Mouse (Mus musculus): Measurements from ENCODE around the gene Cyp4f39. TPM values are rescaled to one million over a fixed set of nuclear protein-coding genes. Genes with fewer than 3 reads are reported as not detected.

Gene Cyp4f39
- polyA plus RNA-seq, 1 experiment from 2014 or later = not detected

GRCm38 (mm10) chr17:32426610-32427009 is 25.9 kb upstream of the Cyp4f39 start:
- no peak for ATAC-seq (replicated peaks; ENCODE audit: insufficient number of reproducible peaks, low FRiP score, low TSS enrichment)
- Histone ChIP-seq H3K27me3 (ENCODE audit: control insufficient read depth, insufficient read depth, low read length) (no peaks in the 10 kb centered on the region), H3K27ac (ENCODE audit: low read depth, low read length) (no peak overlapping the region), H3K9me3 (replicated peaks; ENCODE audit: control insufficient read depth, low read length) (no peaks in the 10 kb centered on the region), H3K4me3 (ENCODE audit: low read depth, low read length) (no peak overlapping the region), H3K36me3 (ENCODE audit: control insufficient read depth, insufficient read depth, low read length) (no peaks in the 10 kb centered on the region), H3K4me1 (ENCODE audit: control insufficient read depth, insufficient read depth, low read length) (no peaks in the 10 kb centered on the region), H3K4me2 (no peak overlapping the region), H3K9ac (ENCODE audit: low read depth, low read length) (no peak overlapping the region)

GRCm38 (mm10) chr17:32431972-32432371 is 20.6 kb upstream of the Cyp4f39 start:
- WGBS (ENCODE audit: insufficient replicate concordance) = 50% methylated on average over 3 of the region's 3 CpGs
- Histone ChIP-seq H3K36me3 (ENCODE audit: control insufficient read depth, insufficient read depth, low read length) (no peaks in the 10 kb centered on the region), H3K9ac (ENCODE audit: low read depth, low read length) (no peak overlapping the region)

GRCm38 (mm10) chr17:32434324-32434723 is 18.2 kb upstream of the Cyp4f39 start:
- no peak overlapping the region for H3K9ac ChIP-seq (ENCODE audit: low read depth, low read length)
- 0 out of 2 replicates have a peak, but pooled peaks cover under 1% of the 10 kb centered on the region for H3K27me3 ChIP-seq (ENCODE audit: control insufficient read depth, insufficient read depth, low read length)
- H3K9me3 ChIP-seq (replicated peaks; ENCODE audit: control insufficient read depth, low read length) = no peaks in the 10 kb centered on the region
- WGBS (ENCODE audit: insufficient replicate concordance) = 49% methylated on average over 4 of the region's 4 CpGs
- no peak for ATAC-seq (replicated peaks; ENCODE audit: insufficient number of reproducible peaks, low FRiP score, low TSS enrichment)
- no peak overlapping the region for H3K4me2 ChIP-seq
- no peak overlapping the region for H3K4me3 ChIP-seq (ENCODE audit: low read depth, low read length)
- H3K27ac ChIP-seq (ENCODE audit: low read depth, low read length) = no peak overlapping the region
- no peaks in the 10 kb centered on the region for H3K4me1 ChIP-seq (ENCODE audit: control insufficient read depth, insufficient read depth, low read length)
- H3K36me3 ChIP-seq (ENCODE audit: control insufficient read depth, insufficient read depth, low read length) = no peaks in the 10 kb centered on the region

More at GRCm38 (mm10) chr17:32431972-32432371, 20.6 kb upstream of the Cyp4f39 start:
- no peak for ATAC-seq (replicated peaks; ENCODE audit: insufficient number of reproducible peaks, low FRiP score, low TSS enrichment)
- H3K4me2 ChIP-seq = no peak overlapping the region
- H3K4me1 ChIP-seq (ENCODE audit: control insufficient read depth, insufficient read depth, low read length) = no peaks in the 10 kb centered on the region
- no peaks in the 10 kb centered on the region for H3K9me3 ChIP-seq (replicated peaks; ENCODE audit: control insufficient read depth, low read length)
- no peaks in the 10 kb centered on the region for H3K27me3 ChIP-seq (ENCODE audit: control insufficient read depth, insufficient read depth, low read length)
- H3K27ac ChIP-seq (ENCODE audit: low read depth, low read length) = no peak overlapping the region
- H3K4me3 ChIP-seq (ENCODE audit: low read depth, low read length) = no peak overlapping the region

- 63% methylated on average over 5 of the region's 5 CpGs for WGBS (ENCODE audit: insufficient replicate concordance)
- no peaks in the 10 kb centered on the region for H3K9me3 ChIP-seq (replicated peaks; ENCODE audit: control insufficient read depth, low read length)
- H3K27ac ChIP-seq (ENCODE audit: low read depth, low read length) = no peak overlapping the region
- no peaks in the 10 kb centered on the region for H3K4me1 ChIP-seq (ENCODE audit: control insufficient read depth, insufficient read depth, low read length)
- no peak overlapping the region for H3K4me2 ChIP-seq
- 0 out of 2 replicates have a peak, but pooled peaks cover 2% of the 10 kb centered on the region for H3K27me3 ChIP-seq (ENCODE audit: control insufficient read depth, insufficient read depth, low read length)
- ATAC-seq (replicated peaks; ENCODE audit: insufficient number of reproducible peaks, low FRiP score, low TSS enrichment) = no peak
- H3K4me3 ChIP-seq (ENCODE audit: low read depth, low read length) = no peak overlapping the region
- H3K36me3 ChIP-seq (ENCODE audit: control insufficient read depth, insufficient read depth, low read length) = no peaks in the 10 kb centered on the region
- H3K9ac ChIP-seq (ENCODE audit: low read depth, low read length) = no peak overlapping the region
Observed at GRCm38 (mm10) chr17:32435151-32435550, 17.4 kb upstream of the Cyp4f39 start.

- Histone ChIP-seq H3K4me3 (ENCODE audit: low read depth, low read length) (no peak overlapping the region), H3K9me3 (replicated peaks; ENCODE audit: control insufficient read depth, low read length) (no peaks in the 10 kb centered on the region), H3K4me2 (no peak overlapping the region), H3K27me3 (ENCODE audit: control insufficient read depth, insufficient read depth, low read length) (0 out of 2 replicates have a peak, but pooled peaks cover 2% of the 10 kb centered on the region), H3K36me3 (ENCODE audit: control insufficient read depth, insufficient read depth, low read length) (no peaks in the 10 kb centered on the region), H3K27ac (ENCODE audit: low read depth, low read length) (no peak overlapping the region), H3K9ac (ENCODE audit: low read depth, low read length) (no peak overlapping the region), H3K4me1 (ENCODE audit: control insufficient read depth, insufficient read depth, low read length) (no peaks in the 10 kb centered on the region)
- WGBS (ENCODE audit: insufficient replicate concordance) = 88% methylated on average over 4 of the region's 4 CpGs
- no peak for ATAC-seq (replicated peaks; ENCODE audit: insufficient number of reproducible peaks, low FRiP score, low TSS enrichment)
Observed at GRCm38 (mm10) chr17:32437106-32437505, 15.4 kb upstream of the Cyp4f39 start.

GRCm38 (mm10) chr17:32443245-32443644 is 9.3 kb upstream of the Cyp4f39 start:
- Histone ChIP-seq H3K4me1 (ENCODE audit: control insufficient read depth, insufficient read depth, low read length) (no peaks in the 10 kb centered on the region), H3K9ac (ENCODE audit: low read depth, low read length) (no peak overlapping the region), H3K4me3 (ENCODE audit: low read depth, low read length) (no peak overlapping the region), H3K27ac (ENCODE audit: low read depth, low read length) (no peak overlapping the region), H3K9me3 (replicated peaks; ENCODE audit: control insufficient read depth, low read length) (no peaks in the 10 kb centered on the region), H3K4me2 (no peak overlapping the region), H3K36me3 (ENCODE audit: control insufficient read depth, insufficient read depth, low read length) (no peaks in the 10 kb centered on the region), H3K27me3 (ENCODE audit: control insufficient read depth, insufficient read depth, low read length) (0 out of 2 replicates have a peak, but pooled peaks cover 2% of the 10 kb centered on the region)
- 65% methylated on average over 6 of the region's 6 CpGs for WGBS (ENCODE audit: insufficient replicate concordance)
- ATAC-seq (replicated peaks; ENCODE audit: insufficient number of reproducible peaks, low FRiP score, low TSS enrichment) = no peak

GRCm38 (mm10) chr17:32445016-32445415 is 7.5 kb upstream of the Cyp4f39 start:
- 61% methylated on average over 5 of the region's 5 CpGs for WGBS (ENCODE audit: insufficient replicate concordance)
- Histone ChIP-seq H3K36me3 (ENCODE audit: control insufficient read depth, insufficient read depth, low read length) (no peaks in the 10 kb centered on the region), H3K4me1 (ENCODE audit: control insufficient read depth, insufficient read depth, low read length) (no peaks in the 10 kb centered on the region), H3K9me3 (replicated peaks; ENCODE audit: control insufficient read depth, low read length) (no peaks in the 10 kb centered on the region), H3K9ac (ENCODE audit: low read depth, low read length) (no peak overlapping the region), H3K4me2 (no peak overlapping the region), H3K4me3 (ENCODE audit: low read depth, low read length) (no peak overlapping the region), H3K27ac (ENCODE audit: low read depth, low read length) (no peak overlapping the region), H3K27me3 (ENCODE audit: control insufficient read depth, insufficient read depth, low read length) (no peaks in the 10 kb centered on the region)
- no peak for ATAC-seq (replicated peaks; ENCODE audit: insufficient number of reproducible peaks, low FRiP score, low TSS enrichment)

GRCm38 (mm10) chr17:32447195-32447594 is 5.3 kb upstream of the Cyp4f39 start:
- H3K4me1 ChIP-seq (ENCODE audit: control insufficient read depth, insufficient read depth, low read length) = no peaks in the 10 kb centered on the region
- H3K9me3 ChIP-seq (replicated peaks; ENCODE audit: control insufficient read depth, low read length) = no peaks in the 10 kb centered on the region
- H3K9ac ChIP-seq (ENCODE audit: low read depth, low read length) = no peak overlapping the region
- no peaks in the 10 kb centered on the region for H3K36me3 ChIP-seq (ENCODE audit: control insufficient read depth, insufficient read depth, low read length)
- ATAC-seq (replicated peaks; ENCODE audit: insufficient number of reproducible peaks, low FRiP score, low TSS enrichment) = no peak
- no peak overlapping the region for H3K4me3 ChIP-seq (ENCODE audit: low read depth, low read length)
- no peak overlapping the region for H3K27ac ChIP-seq (ENCODE audit: low read depth, low read length)
- peaks cover 3% of the 10 kb centered on the region; the same call in 1 of the 2 replicates for H3K27me3 ChIP-seq (ENCODE audit: control insufficient read depth, insufficient read depth, low read length)
- H3K4me2 ChIP-seq = no peak overlapping the region

- Histone ChIP-seq H3K27ac (ENCODE audit: low read depth, low read length) (no peak overlapping the region), H3K9ac (ENCODE audit: low read depth, low read length) (no peak overlapping the region), H3K4me1 (ENCODE audit: control insufficient read depth, insufficient read depth, low read length) (peaks cover 5% of the 10 kb centered on the region; the same call in 1 of the 2 replicates), H3K36me3 (ENCODE audit: control insufficient read depth, insufficient read depth, low read length) (no peaks in the 10 kb centered on the region), H3K9me3 (replicated peaks; ENCODE audit: control insufficient read depth, low read length) (no peaks in the 10 kb centered on the region), H3K27me3 (ENCODE audit: control insufficient read depth, insufficient read depth, low read length) (peaks cover 19% of the 10 kb centered on the region), H3K4me2 (no peak overlapping the region), H3K4me3 (ENCODE audit: low read depth, low read length) (no peak overlapping the region)
- WGBS (ENCODE audit: insufficient replicate concordance) = 84% methylated on average over 1 of the region's 1 CpGs
- no peak for ATAC-seq (replicated peaks; ENCODE audit: insufficient number of reproducible peaks, low FRiP score, low TSS enrichment)
Observed at GRCm38 (mm10) chr17:32449042-32449441, 3.5 kb upstream of the Cyp4f39 start.
